Mouse (Mus musculus): Measurements from ENCODE around the gene Pnpla5.

DNA sequence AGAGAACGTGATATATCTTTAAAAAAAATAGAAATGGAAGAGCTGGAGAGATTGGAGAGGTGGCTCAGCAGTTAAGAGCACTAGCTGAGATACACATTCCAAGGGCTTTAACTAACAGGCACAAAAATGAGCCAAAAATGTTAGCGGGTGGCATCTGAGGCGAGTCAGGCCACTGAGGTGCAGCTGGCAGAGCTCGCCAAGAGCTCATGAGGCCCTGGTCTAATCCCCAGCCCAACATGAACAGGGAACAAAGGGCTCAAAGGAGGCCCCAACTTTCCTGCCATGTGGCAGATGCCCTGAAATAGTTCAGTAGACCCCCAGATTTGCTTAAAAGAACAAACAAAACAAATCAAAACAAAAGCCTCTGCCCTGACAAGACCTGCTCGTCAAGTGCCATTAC, 18.0 kb upstream of the Pnpla5 start:
- TF ChIP-seq CTCF (IDR thresholded peaks at IDR 0.05; ENCODE audit: borderline replicate concordance, insufficient read depth, low read length) (no peak), POLR2A (IDR thresholded peaks at IDR 0.05; ENCODE audit: low read depth, low read length) (no peak)

Data from embryonic fibroblast, embryonic 13.5 days (primary cell).